Mouse (Mus musculus) hindbrain, embryonic 11.5 days (tissue): ENCODE data around the gene Trim72. TPM values are rescaled to one million over a fixed set of nuclear protein-coding genes. Genes with fewer than 3 reads are reported as not detected.

Experiments used
- ATAC-seq: fragments of 200-750 bp; cut with Nextera tagmentation; 2 replicates; pipeline ENCODE4 v1.8.0; 2017; ENCODE audit warnings: mild to moderate bottlenecking, moderate TSS enrichment, moderate library complexity; ENCODE audit not compliant: low FRiP score
- DNase-seq: peaks from one replicate; pipeline ENCODE4 v3.0.0-alpha.2; 2015; ENCODE audit warnings: low spot score
- H3K27ac ChIP-seq: fragments of 300-500 bp; sonication (generic); 2 replicates; pipeline ENCODE4 v1.5.1; 2014; ENCODE audit warnings: mild to moderate bottlenecking, low read depth, low read length
- H3K27me3 ChIP-seq: fragments of 300-500 bp; sonication (generic); 2 replicates; pipeline ENCODE4 v1.6.1; 2014; ENCODE audit warnings: mild to moderate bottlenecking, low read length, moderate library complexity, mixed read lengths; ENCODE audit not compliant: control insufficient read depth, insufficient read depth
- H3K36me3 ChIP-seq: fragments of 300-500 bp; sonication (generic); 2 replicates; pipeline ENCODE4 v1.6.1; 2014; ENCODE audit warnings: mild to moderate bottlenecking, low read length, moderate library complexity, mixed read lengths; ENCODE audit not compliant: control insufficient read depth, insufficient read depth
- H3K4me1 ChIP-seq: fragments of 300-500 bp; sonication (generic); replicated peaks from 2 replicates; pipeline ENCODE4 v1.6.1; 2014; ENCODE audit warnings: low read length, mixed read lengths; ENCODE audit not compliant: control insufficient read depth, insufficient read depth
- H3K4me2 ChIP-seq: fragments of 300-500 bp; sonication (generic); replicated peaks from 2 replicates; pipeline ENCODE4 v1.6.1; 2014; ENCODE audit warnings: mild to moderate bottlenecking, low read depth, low read length
- H3K4me3 ChIP-seq: fragments of 300-500 bp; sonication (generic); 2 replicates; pipeline ENCODE4 v1.5.1; 2014; ENCODE audit warnings: low read depth, low read length
- H3K9ac ChIP-seq: fragments of 300-500 bp; sonication (generic); 2 replicates; pipeline ENCODE4 v1.6.1; 2014; ENCODE audit warnings: low read depth, low read length
- H3K9me3 ChIP-seq: fragments of 300-500 bp; sonication (generic); 2 replicates; pipeline ENCODE4 v1.6.1; 2016; ENCODE audit warnings: low read length; ENCODE audit not compliant: control insufficient read depth
- WGBS: fragments of 180-500 bp; shearing (Covaris S2); extraction: QIAGEN DNeasy Blood & Tissue Kit; methylation state at CpG from one replicate; pipeline ENCODE4 v1.1.7; 2014; 5-methylcytosine and 5-hydroxymethylcytosine counted together
- polyA plus RNA-seq: library from polyadenylated mRNA; unstranded; fragments of >200 nt; fragmentation: Nextera tagmentation; extraction: Ambion mirVana; gene quantifications from 2 replicates; pipeline ENCODE4 v1.2.1, GENCODE M21; 2014

Gene Trim72
- polyA plus RNA-seq, 1 experiment from 2014 or later = not detected

DNA sequence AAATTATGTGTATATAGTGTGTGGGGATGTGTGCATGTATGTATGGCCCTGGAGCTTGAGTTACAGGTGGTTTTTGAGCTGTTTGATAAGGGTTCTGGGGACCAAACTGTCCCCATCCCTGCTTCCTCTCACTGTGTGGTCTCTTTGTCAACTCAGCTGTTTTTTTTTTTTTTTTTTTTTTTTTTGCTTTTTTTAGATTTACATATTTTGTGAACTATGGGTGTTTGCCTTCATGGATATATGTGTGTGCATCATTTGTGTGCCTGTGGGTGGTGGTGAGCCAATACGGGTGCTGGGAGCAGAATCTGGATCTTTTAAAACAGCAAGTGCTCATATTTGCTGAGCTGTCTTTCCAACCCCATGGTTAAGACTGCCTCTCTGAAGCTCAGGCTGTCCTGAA lies 14.8 kb upstream of the Trim72 start:
- H3K27ac ChIP-seq = no peak overlapping the region
- ATAC-seq (no peak), DNase-seq (no peak)
- no peak overlapping the region for H3K4me2 ChIP-seq
- 88% methylated on average over 1 of the region's 1 CpGs for WGBS
- H3K27me3 ChIP-seq = no peaks in the 10 kb centered on the region
- H3K4me1 ChIP-seq = no peaks in the 10 kb centered on the region
- no peaks in the 10 kb centered on the region for H3K9me3 ChIP-seq
- no peak overlapping the region for H3K4me3 ChIP-seq
- 0 out of 2 replicates have a peak, but pooled peaks cover 7% of the 10 kb centered on the region for H3K36me3 ChIP-seq
- H3K9ac ChIP-seq = no peak overlapping the region

DNA sequence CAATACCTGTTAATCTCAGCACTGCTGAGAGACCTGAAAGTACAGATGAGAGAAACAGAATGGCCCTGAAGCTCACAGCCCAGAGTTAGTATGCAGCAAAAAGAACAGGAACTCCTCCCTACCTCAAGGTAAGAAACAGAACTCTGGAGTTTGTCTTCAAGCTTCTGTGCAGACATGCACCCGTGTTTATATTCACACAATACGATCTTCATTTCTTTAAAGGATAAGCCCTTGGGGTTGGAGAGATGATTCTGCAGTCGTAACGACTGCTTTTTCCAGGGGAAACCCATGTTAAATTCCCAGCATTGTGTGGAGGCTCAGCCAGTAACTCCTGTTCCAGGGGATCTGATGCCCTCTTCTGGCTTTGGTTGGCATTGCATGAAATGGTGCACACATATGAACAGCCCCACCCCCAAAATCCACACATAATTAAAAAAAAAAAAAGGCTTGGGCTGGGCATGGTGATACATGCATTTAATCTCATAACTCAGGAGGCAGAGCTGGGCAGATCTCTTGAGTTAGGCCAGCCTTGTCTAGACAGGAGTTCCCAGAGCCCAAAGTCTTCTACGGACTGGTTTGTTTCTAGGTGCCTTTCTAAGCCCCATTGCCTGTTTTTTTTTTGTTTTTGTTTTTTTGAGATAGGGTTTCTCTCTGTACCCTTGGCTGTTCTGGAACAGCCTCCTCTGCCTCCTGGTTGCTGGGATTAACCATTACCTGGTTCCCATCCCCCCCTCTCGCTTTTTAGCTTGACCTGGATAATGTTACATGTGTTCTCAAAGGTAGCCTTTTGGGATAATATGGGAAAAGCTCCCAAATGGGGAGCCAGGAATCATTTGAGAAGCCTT lies 11.9 kb upstream of the Trim72 start:
- Histone ChIP-seq H3K4me3 (no peak overlapping the region), H3K9ac (no peak overlapping the region), H3K36me3 (no peaks in the 10 kb centered on the region), H3K9me3 (no peaks in the 10 kb centered on the region), H3K4me1 (no peaks in the 10 kb centered on the region), H3K27ac (no peak overlapping the region), H3K27me3 (no peaks in the 10 kb centered on the region), H3K4me2 (no peak overlapping the region)
- 54% methylated on average over 6 of the region's 6 CpGs for WGBS
- DNase-seq = peak; percentile 85
- peak; percentile 53; the same call in 1 of the 2 replicates for ATAC-seq

DNA sequence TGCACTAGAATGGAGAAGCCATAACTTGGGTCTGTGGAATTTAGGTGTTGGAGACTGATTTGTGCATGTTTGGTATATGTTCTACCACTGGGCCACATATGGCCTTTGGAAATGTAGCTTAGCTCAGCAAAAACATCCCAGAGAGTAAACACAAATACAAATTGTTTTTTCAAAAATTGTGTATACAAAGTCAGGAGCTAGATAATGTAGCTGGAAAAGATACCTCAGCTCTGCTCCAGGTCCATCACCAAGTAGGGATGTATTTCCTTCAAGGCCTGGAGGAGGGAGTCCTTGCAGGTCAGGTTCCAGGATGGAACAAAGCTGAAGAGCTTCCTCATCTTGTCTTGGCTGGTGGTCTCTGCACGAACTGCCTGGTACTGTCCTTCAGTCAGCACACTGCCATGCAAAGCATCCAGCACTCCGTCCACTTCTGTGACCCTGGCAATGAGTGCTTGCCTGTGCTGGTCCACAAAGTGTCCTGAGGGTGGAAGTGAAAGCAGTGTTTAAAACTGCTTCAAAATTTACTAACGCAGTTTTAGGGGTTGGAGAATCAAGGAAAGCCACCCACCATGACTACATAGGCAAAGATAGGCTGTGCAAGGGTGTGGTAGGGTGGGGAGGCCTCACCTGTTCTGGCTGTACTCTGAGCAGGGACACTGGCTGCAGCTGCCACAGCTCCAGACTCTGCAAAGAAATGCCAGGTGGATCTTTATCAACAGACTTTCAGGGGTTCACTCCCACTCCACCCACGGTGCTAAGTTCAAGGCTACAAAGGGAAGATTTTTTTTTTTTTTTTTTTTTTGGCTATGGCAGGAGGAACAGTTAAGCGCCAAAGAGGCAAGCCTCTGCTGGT lies 11.0 kb upstream of the Trim72 start:
- Histone ChIP-seq H3K27ac (no peak overlapping the region), H3K4me1 (no peaks in the 10 kb centered on the region), H3K4me3 (no peak overlapping the region), H3K9me3 (no peaks in the 10 kb centered on the region), H3K9ac (no peak overlapping the region), H3K4me2 (no peak overlapping the region), H3K27me3 (no peaks in the 10 kb centered on the region), H3K36me3 (no peaks in the 10 kb centered on the region)
- ATAC-seq (no peak), DNase-seq (no peak)
- 55% methylated on average over 5 of the region's 5 CpGs for WGBS

- no peak within 1 kb of the TSS for H3K4me2 ChIP-seq
- H3K27me3 ChIP-seq = no peaks in the 10 kb centered on the region
- H3K9ac ChIP-seq = no peak within 1 kb of the TSS
- H3K4me1 ChIP-seq = no peaks in the 10 kb centered on the region
- no peaks in the 10 kb centered on the region for H3K36me3 ChIP-seq
- H3K27ac ChIP-seq = no peak within 1 kb of the TSS
- DNase-seq (no peak), ATAC-seq (0 out of 2 replicates have a peak, but pooled peaks have one; percentile 33)
- H3K9me3 ChIP-seq = no peaks in the 10 kb centered on the region
- WGBS = 18% methylated on average over 18 of the region's 18 CpGs
- H3K4me3 ChIP-seq = no peak within 1 kb of the TSS
Observed at GRCm38 (mm10) chr7:127993341-127993977, 10.3 kb upstream of the Trim72 start, which contains the start of gene Pycard. TSS of gene Pycard (minus strand) at chr7:127993867.

DNA sequence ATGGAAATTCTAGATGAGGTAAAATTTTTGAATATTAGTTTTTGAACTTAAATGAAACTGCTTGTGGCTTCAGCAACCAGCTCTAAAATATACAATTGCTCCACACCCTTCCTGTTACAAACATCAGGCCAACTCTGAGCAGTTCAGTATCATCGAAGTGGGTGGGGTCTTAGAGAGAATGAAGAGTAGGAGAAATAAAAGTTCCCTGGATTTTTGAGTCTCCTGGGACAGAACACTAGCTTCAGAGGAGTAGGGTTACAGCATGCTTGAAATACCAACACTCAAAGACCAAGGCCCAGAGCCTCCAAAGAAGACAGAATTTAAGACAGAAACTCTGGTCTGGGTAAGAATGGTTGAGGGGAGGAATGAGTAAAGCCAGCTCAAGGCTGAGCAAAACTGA lies 4.3 kb upstream of the Trim72 start:
- ATAC-seq = no peak
- no peak overlapping the region for H3K4me3 ChIP-seq
- H3K4me2 ChIP-seq = no peak overlapping the region
- H3K9me3 ChIP-seq = no peaks in the 10 kb centered on the region
- no peak overlapping the region for H3K9ac ChIP-seq
- no peak for DNase-seq
- H3K36me3 ChIP-seq = no peaks in the 10 kb centered on the region
- WGBS = 66% methylated on average over 1 of the region's 1 CpGs
- no peaks in the 10 kb centered on the region for H3K4me1 ChIP-seq
- no peak overlapping the region for H3K27ac ChIP-seq
- H3K27me3 ChIP-seq = no peaks in the 10 kb centered on the region

- Histone ChIP-seq H3K9ac (no peak overlapping the region), H3K4me3 (no peak overlapping the region), H3K36me3 (no peaks in the 10 kb centered on the region), H3K4me1 (no peaks in the 10 kb centered on the region), H3K4me2 (no peak overlapping the region), H3K27me3 (no peaks in the 10 kb centered on the region), H3K9me3 (no peaks in the 10 kb centered on the region), H3K27ac (no peak overlapping the region)
- WGBS = 75% methylated on average over 1 of the region's 1 CpGs
- no peak for ATAC-seq
- no peak for DNase-seq
Observed at GRCm38 (mm10) chr7:128000068-128000950, 3.4 kb upstream of the Trim72 start.

GRCm38 (mm10) chr7:128003098-128003497 lies 651 bp upstream of the Trim72 start:
- no peak overlapping the region for H3K4me3 ChIP-seq
- H3K9ac ChIP-seq = no peak overlapping the region
- no peak overlapping the region for H3K4me2 ChIP-seq
- no peaks in the 10 kb centered on the region for H3K9me3 ChIP-seq
- 87% methylated on average over 6 of the region's 6 CpGs for WGBS
- DNase-seq = no peak
- H3K27ac ChIP-seq = no peak overlapping the region
- H3K27me3 ChIP-seq = no peaks in the 10 kb centered on the region
- no peaks in the 10 kb centered on the region for H3K36me3 ChIP-seq
- no peak for ATAC-seq
- no peaks in the 10 kb centered on the region for H3K4me1 ChIP-seq

DNA sequence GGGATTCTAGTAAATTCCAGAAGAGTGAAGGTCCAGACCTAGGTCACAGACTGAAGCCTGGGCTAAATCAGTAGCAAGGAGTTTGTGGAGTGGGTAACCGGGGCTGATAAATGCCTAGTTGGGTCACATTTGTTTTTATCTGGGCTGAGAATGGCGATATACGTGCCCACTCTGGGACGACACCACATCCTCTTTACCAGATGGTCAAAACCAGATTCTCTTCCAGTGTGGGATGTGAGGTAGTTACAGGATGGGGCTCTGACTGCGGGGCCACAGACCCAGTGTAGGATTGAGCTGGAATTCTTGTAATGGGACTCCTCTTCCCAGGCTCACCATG lies 369 bp downstream of the Trim72 start:
- Histone ChIP-seq H3K4me3 (no peak overlapping the region), H3K27ac (no peak overlapping the region), H3K4me2 (no peak overlapping the region), H3K36me3 (no peaks in the 10 kb centered on the region), H3K27me3 (no peaks in the 10 kb centered on the region), H3K9me3 (no peaks in the 10 kb centered on the region), H3K9ac (peak overlapping the region; percentile 11; the same call in 1 of the 2 replicates), H3K4me1 (no peaks in the 10 kb centered on the region)
- no peak for DNase-seq
- 71% methylated on average over 5 of the region's 5 CpGs for WGBS
- no peak for ATAC-seq
